ENCODE assay signal across 13 mouse cellular contexts in genomic region chr4:58170430-58170829, GRCm38 (mm10). TPM values are rescaled to one million over a fixed set of nuclear protein-coding genes. Genes with fewer than 3 reads are reported as not detected.
DNase-seq lines count a peak whose midpoint lies in the region; ATAC-seq and TF ChIP-seq lines count a peak whose summit lies in the region.
"Had no signal": no experiment of that assay in that cellular context is flagged by ENCODE, and none has a peak within 500 bp of the region (broad histone marks: within the 10 kb centered on the region; RNA-seq: fewer than 3 reads in every experiment).

No protein-coding gene starts in this region.

- H3K9me3 ChIP-seq in limb, embryonic 13.5 days, result no peaks in the 10 kb centered on the region
- no peaks in the 10 kb centered on the region for H3K9me3 ChIP-seq in forebrain, postnatal 0 days (ENCODE audit: low read length)
- H3K9me3 ChIP-seq in hindbrain, postnatal 0 days (ENCODE audit: low read length), result no peaks in the 10 kb centered on the region
- H3K9me3 ChIP-seq: forebrain, embryonic 10.5 days had no signal

- H3K9ac ChIP-seq in limb, embryonic 13.5 days, result no peak overlapping the region
- H3K9ac ChIP-seq in forebrain, postnatal 0 days, result no peak overlapping the region
- no peak overlapping the region for H3K9ac ChIP-seq in hindbrain, postnatal 0 days (replicated peaks; ENCODE audit: low read length)

- peak; percentile 43; the same call in 1 of the 2 replicates for ATAC-seq in limb, embryonic 13.5 days (ENCODE audit: low FRiP score, low read depth)
- no peak for ATAC-seq in forebrain, postnatal 0 days
- no peak for ATAC-seq in hindbrain, postnatal 0 days

- peak overlapping the region; percentile 4; the same call in 1 of the 2 replicates for H3K27ac ChIP-seq in gastrocnemius, adult 2 months
- H3K27ac ChIP-seq in limb, embryonic 13.5 days, result peak overlapping the region; percentile 44; the same call in 1 of the 2 replicates
- no peak overlapping the region for H3K27ac ChIP-seq in forebrain, postnatal 0 days (ENCODE audit: low read depth, low read length)
- no peak overlapping the region for H3K27ac ChIP-seq in hindbrain, postnatal 0 days
- H3K27ac ChIP-seq: forebrain, embryonic 10.5 days had no signal

- no peaks in the 10 kb centered on the region for H3K36me3 ChIP-seq in limb, embryonic 13.5 days
- no peaks in the 10 kb centered on the region for H3K36me3 ChIP-seq in forebrain, postnatal 0 days (ENCODE audit: insufficient read depth)
- no peaks in the 10 kb centered on the region for H3K36me3 ChIP-seq in hindbrain, postnatal 0 days (ENCODE audit: insufficient read depth, low read length)
- H3K36me3 ChIP-seq: forebrain, embryonic 10.5 days had no signal

- peaks cover 33% of the 10 kb centered on the region for H3K4me1 ChIP-seq in limb, embryonic 13.5 days
- H3K4me1 ChIP-seq in forebrain, postnatal 0 days (ENCODE audit: insufficient read depth), result no peaks in the 10 kb centered on the region
- no peaks in the 10 kb centered on the region for H3K4me1 ChIP-seq in hindbrain, postnatal 0 days (ENCODE audit: insufficient read depth, low read length)
- H3K4me1 ChIP-seq: forebrain, embryonic 10.5 days had no signal

- H3K4me3 ChIP-seq in gastrocnemius, adult 2 months, result no peak overlapping the region
- no peak overlapping the region for H3K4me3 ChIP-seq in limb, embryonic 13.5 days
- H3K4me3 ChIP-seq in forebrain, postnatal 0 days (ENCODE audit: low read depth, low read length), result no peak overlapping the region
- no peak overlapping the region for H3K4me3 ChIP-seq in hindbrain, postnatal 0 days (ENCODE audit: low read length)
- H3K4me3 ChIP-seq: forebrain, embryonic 10.5 days had no signal

- intact Hi-C loops in gastrocnemius, adult 2 months (cut with DNase I), result no loop called here
- intact Hi-C loops in gastrocnemius, postnatal 14 days (cut with DNase I; ENCODE audit: low total_unique reads), result no loop called here

- no peak overlapping the region; the same call in 1 of the 2 replicates for H3K4me2 ChIP-seq in limb, embryonic 13.5 days (replicated peaks)
- H3K4me2 ChIP-seq in forebrain, postnatal 0 days (ENCODE audit: low read depth), result no peak overlapping the region
- no peak overlapping the region for H3K4me2 ChIP-seq in hindbrain, postnatal 0 days (ENCODE audit: low read depth, low read length)
- H3K4me2 ChIP-seq: midbrain, embryonic 11.5 days had no signal

- TF ChIP-seq CTCF in gastrocnemius, adult 2 months (IDR thresholded peaks at IDR 0.05), result no peak
- TF ChIP-seq CTCF in forebrain, postnatal 0 days (IDR thresholded peaks at IDR 0.05; ENCODE audit: low read depth), result no peak
- TF ChIP-seq CTCF in hindbrain, postnatal 0 days (IDR thresholded peaks at IDR 0.05; ENCODE audit: low read depth), result no peak

- no peaks in the 10 kb centered on the region for H3K27me3 ChIP-seq in limb, embryonic 13.5 days
- no peaks in the 10 kb centered on the region for H3K27me3 ChIP-seq in forebrain, postnatal 0 days (ENCODE audit: insufficient read depth, low read length)
- no peaks in the 10 kb centered on the region for H3K27me3 ChIP-seq in hindbrain, postnatal 0 days (ENCODE audit: insufficient read depth, low read length)

- DNase-seq in gastrocnemius, adult 2 months, result peak; percentile 42
- DNase-seq in gastrocnemius, postnatal 14 days, result no peak
- DNase-seq in embryo, embryonic 11.5 days (ENCODE audit: low read depth, low spot score), result peak; percentile 19
- DNase-seq in hindlimb bud, embryonic 11.5 days (ENCODE audit: extremely low spot score, low read depth, low spot score), result peak; percentile 30
- no peak for DNase-seq in liver
- no peak for DNase-seq in forebrain, postnatal 0 days
- no peak for DNase-seq in hindbrain, postnatal 0 days (ENCODE audit: low spot score)
- DNase-seq: adrenal gland, postnatal 25 days; cerebellum, adult 11 months; right cerebral cortex, postnatal 14 days had no signal

- WGBS in limb, embryonic 13.5 days, result 12% methylated on average over 5 of the region's 5 CpGs
- WGBS in forebrain, postnatal 0 days, result 82% methylated on average over 5 of the region's 5 CpGs
- WGBS in hindbrain, postnatal 0 days, result 75% methylated on average over 5 of the region's 5 CpGs

RNA-seq across cellular contexts. Expression of gene Svep1, which starts 36.2 kb away (rescaled TPM):
- 1 to 10 TPM; 5.1 to 7.5 TPM for total RNA-seq in gastrocnemius, adult 2 months (2021)
- total RNA-seq in gastrocnemius, postnatal 14 days (2021), result 10 to 100 TPM; 14.7 to 17.3 TPM
- polyA plus RNA-seq in limb, embryonic 13.5 days (2015; fragmentation: Nextera tagmentation; extraction: Ambion mirVana), result 6.1 and 6.3 TPM in 2 replicates
- total RNA-seq in forebrain, postnatal 0 days (2014; rRNA removed), result 1.3 and 3.0 TPM in 2 replicates
- 0.21 and 0.47 TPM in 2 replicates for polyA plus RNA-seq in forebrain, postnatal 0 days (2015; fragmentation: Nextera tagmentation; extraction: Ambion mirVana)
- 8.4 and 10.4 TPM in 2 replicates for total RNA-seq in hindbrain, postnatal 0 days (2014; rRNA removed)
- 2.1 and 2.2 TPM in 2 replicates for polyA plus RNA-seq in hindbrain, postnatal 0 days (2015; fragmentation: Nextera tagmentation; extraction: Ambion mirVana)

Comparison
In these comparisons a context has a peak if more than half of its experiments do, and no peak if none do; other contexts are left out.
1. DNase-seq: peak in gastrocnemius, adult 2 months (single experiment), embryo, embryonic 11.5 days (single experiment) and hindlimb bud, embryonic 11.5 days (single experiment); none in gastrocnemius, postnatal 14 days (single experiment), liver (single experiment), forebrain, postnatal 0 days (single experiment) and hindbrain, postnatal 0 days (single experiment).
2. H3K27ac ChIP-seq: peak in gastrocnemius, adult 2 months (single experiment) and limb, embryonic 13.5 days (single experiment); none in forebrain, postnatal 0 days (single experiment) and hindbrain, postnatal 0 days (single experiment).